Mouse (Mus musculus) c-Kit-positive CD71-negative TER-119-negative erythroid progenitor cells, embryonic 14.5 days (primary cell): ENCODE data around the gene Kazald1.

Experiments used
- DNase-seq: peaks from one replicate; pipeline ENCODE4 v3.0.0-alpha.2; 2013; ENCODE audit warnings: low read depth

Gene Kazald1

GRCm38 (mm10) chr19:45077742-45078645 lies 3.0 kb downstream of the Kazald1 start:
- DNase-seq, result no peak

GRCm38 (mm10) chr19:45078971-45079764 lies 4.1 kb downstream of the Kazald1 start:
- DNase-seq, result no peak

GRCm38 (mm10) chr19:45079769-45080515 lies 4.9 kb downstream of the Kazald1 start:
- DNase-seq, result peak; percentile 66

GRCm38 (mm10) chr19:45080711-45081110 lies 5.7 kb downstream of the Kazald1 start:
- DNase-seq, result no peak

- DNase-seq, result peak; percentile 62
Observed at GRCm38 (mm10) chr19:45081279-45081678, 6.2 kb downstream of the Kazald1 start.

- DNase-seq, result peak; percentile 67
Observed at GRCm38 (mm10) chr19:45081841-45082550, 7.0 kb downstream of the Kazald1 start.

GRCm38 (mm10) chr19:45097868-45098267 lies 22.8 kb downstream of the Kazald1 start:
- no peak for DNase-seq

- DNase-seq, result no peak
Observed at GRCm38 (mm10) chr19:45100486-45101270, 25.6 kb downstream of the Kazald1 start.

GRCm38 (mm10) chr19:45105591-45105990 lies 30.6 kb downstream of the Kazald1 start:
- DNase-seq, result no peak

- DNase-seq, result no peak
Observed at GRCm38 (mm10) chr19:45106689-45107088, 31.6 kb downstream of the Kazald1 start.

- no peak for DNase-seq
Observed at GRCm38 (mm10) chr19:45110681-45111080, 35.6 kb downstream of the Kazald1 start.

GRCm38 (mm10) chr19:45112444-45112843 lies 37.4 kb downstream of the Kazald1 start:
- no peak for DNase-seq

- no peak for DNase-seq
Observed at GRCm38 (mm10) chr19:45113791-45114460, 38.9 kb downstream of the Kazald1 start.

GRCm38 (mm10) chr19:45114772-45115171 lies 39.7 kb downstream of the Kazald1 start:
- DNase-seq, result no peak

- DNase-seq, result peak; percentile 40
Observed at GRCm38 (mm10) chr19:45116798-45117197, 41.8 kb downstream of the Kazald1 start.
